Mouse (Mus musculus): ENCODE data around the gene Rbx1.
A peak's percentile ranks its signal among the peaks of the same experiment; 100 is the strongest.

Rbx1 gene

GRCm38 (mm10) chr15:81483691-81484090 is 17.6 kb downstream of the Rbx1 start:
- DNase-seq (ENCODE audit: low spot score) = no peak

- no peak for DNase-seq (ENCODE audit: low spot score)
These were observed 19.4 kb downstream of the Rbx1 start for GRCm38 (mm10) chr15:81485483-81485882.

- DNase-seq (ENCODE audit: low spot score) = no peak
These were observed 37.4 kb downstream of the Rbx1 start for GRCm38 (mm10) chr15:81503466-81503865.

GRCm38 (mm10) chr15:81503995-81504394 is 37.9 kb downstream of the Rbx1 start:
- no peak for DNase-seq (ENCODE audit: low spot score)

- DNase-seq (ENCODE audit: low spot score) = no peak
These were observed 41.1 kb downstream of the Rbx1 start for GRCm38 (mm10) chr15:81507201-81507600.

- DNase-seq (ENCODE audit: low spot score) = no peak
These were observed 44.5 kb downstream of the Rbx1 start for GRCm38 (mm10) chr15:81510621-81511020.

GRCm38 (mm10) chr15:81511601-81512261 is 45.6 kb downstream of the Rbx1 start:
- no peak for DNase-seq (ENCODE audit: low spot score)

GRCm38 (mm10) chr15:81514111-81514971 is 48.2 kb downstream of the Rbx1 start:
- peak; percentile 83 for DNase-seq (ENCODE audit: low spot score)

- DNase-seq (ENCODE audit: low spot score) = no peak
These were observed 49.1 kb downstream of the Rbx1 start for GRCm38 (mm10) chr15:81515221-81515620.

- no peak for DNase-seq (ENCODE audit: low spot score)
These were observed 51.9 kb downstream of the Rbx1 start for GRCm38 (mm10) chr15:81518031-81518430.

GRCm38 (mm10) chr15:81518761-81519160 is 52.7 kb downstream of the Rbx1 start:
- DNase-seq (ENCODE audit: low spot score) = no peak

- DNase-seq (ENCODE audit: low spot score) = peak; percentile 38
These were observed 56.1 kb downstream of the Rbx1 start for GRCm38 (mm10) chr15:81522036-81522751.

- no peak for DNase-seq (ENCODE audit: low spot score)
These were observed 56.7 kb downstream of the Rbx1 start for GRCm38 (mm10) chr15:81522761-81523168.

- peak; percentile 91 for DNase-seq (ENCODE audit: low spot score)
These were observed 57.2 kb downstream of the Rbx1 start for GRCm38 (mm10) chr15:81523169-81523871.

GRCm38 (mm10) chr15:81523901-81524300 is 57.8 kb downstream of the Rbx1 start:
- DNase-seq (ENCODE audit: low spot score) = peak; percentile 6

Measured in layer of hippocampus, adult 11-12 months (tissue).